Mouse (Mus musculus) kidney, postnatal 14 days (tissue): ENCODE data around the gene Skint7.
"Not testable (repeated sequence)": the region's sequence is repeated elsewhere in the genome, so short reads cannot be mapped to it uniquely, and the experiment has no call there.

Experiments
- DNase-seq: peaks from one replicate; pipeline ENCODE4 v3.0.0; 2022; ENCODE audit warnings: mixed read lengths

The Skint7 gene

GRCm38 (mm10) chr4:111972623-111973022, at the start of gene Skint7:
Gene Skint7 (plus strand): TSS chr4:111972923.
- DNase-seq = no peak

GRCm38 (mm10) chr4:111961309-111961708, 11.4 kb upstream of the Skint7 start:
- peak; percentile 1 for DNase-seq

- not testable (repeated sequence) for DNase-seq
Observed at GRCm38 (mm10) chr4:111963241-111963640, 9.5 kb upstream of the Skint7 start.

GRCm38 (mm10) chr4:111963669-111964068, 9.1 kb upstream of the Skint7 start:
- DNase-seq = no peak

- DNase-seq = no peak
Observed at GRCm38 (mm10) chr4:112005969-112006368, 33.2 kb downstream of the Skint7 start, which contains the start of gene Skint1. Gene Skint1 (plus strand): TSS chr4:112006269.
